Mouse (Mus musculus): ENCODE results near the gene Arl16.
A peak's percentile ranks its signal among the peaks of the same experiment; 100 is the strongest.

Gene Arl16

GRCm38 (mm10) chr11:120507611-120508289, 40.3 kb upstream of the Arl16 start:
- Histone ChIP-seq H3K9me3 (ENCODE audit: low read length) (no peaks in the 10 kb centered on the region), H3K4me1 (replicated peaks; ENCODE audit: low read depth, low read length) (peaks cover 21% of the 10 kb centered on the region), H3K4me3 (replicated peaks; ENCODE audit: low read length) (no peak overlapping the region), H3K36me3 (ENCODE audit: insufficient read depth, low read length) (no peaks in the 10 kb centered on the region), H3K27me3 (ENCODE audit: insufficient read depth, low read length) (peaks cover 21% of the 10 kb centered on the region)
- TF ChIP-seq POU5F1 (IDR thresholded peaks at IDR 0.05; ENCODE audit: borderline replicate concordance, low read length): no peak
- TF ChIP-seq CTCF (conservative IDR thresholded peaks at IDR 0.05; ENCODE audit: low read length): no peak
- no peak for TF ChIP-seq NANOG (IDR thresholded peaks at IDR 0.05; ENCODE audit: borderline replicate concordance, low read length)

DNA sequence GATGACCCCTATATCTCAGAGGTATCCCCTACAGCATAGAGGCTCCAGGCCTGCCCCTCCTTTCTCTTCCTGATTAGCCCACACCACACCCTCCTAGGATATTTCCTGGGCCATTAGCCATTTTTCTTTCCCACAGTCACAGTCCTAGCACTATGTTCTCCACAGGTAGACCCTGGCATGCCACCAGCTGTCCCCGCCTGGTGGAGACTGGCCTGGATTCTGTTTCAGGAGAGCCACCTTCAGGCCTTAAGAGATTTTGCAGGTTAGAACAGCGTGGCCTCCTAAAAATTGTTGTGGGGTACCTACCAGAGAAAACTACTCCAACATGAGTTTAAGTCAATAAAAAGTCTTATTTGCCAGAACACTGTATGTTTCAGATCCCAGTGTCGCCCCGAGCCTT, 39.5 kb upstream of the Arl16 start:
- TF ChIP-seq POU5F1 (IDR thresholded peaks at IDR 0.05; ENCODE audit: borderline replicate concordance, low read length) (no peak), NANOG (IDR thresholded peaks at IDR 0.05; ENCODE audit: borderline replicate concordance, low read length) (no peak), CTCF (conservative IDR thresholded peaks at IDR 0.05; ENCODE audit: low read length) (peak; percentile 17; the same call in 1 of the 2 replicates)
- H3K4me1 ChIP-seq (replicated peaks; ENCODE audit: low read depth, low read length): peaks cover 20% of the 10 kb centered on the region
- no peaks in the 10 kb centered on the region for H3K9me3 ChIP-seq (ENCODE audit: low read length)
- H3K36me3 ChIP-seq (ENCODE audit: insufficient read depth, low read length): no peaks in the 10 kb centered on the region
- H3K27me3 ChIP-seq (ENCODE audit: insufficient read depth, low read length): peaks cover 20% of the 10 kb centered on the region
- no peak overlapping the region for H3K4me3 ChIP-seq (replicated peaks; ENCODE audit: low read length)

- H3K27me3 ChIP-seq (ENCODE audit: insufficient read depth, low read length): peaks cover 15% of the 10 kb centered on the region
Observed at GRCm38 (mm10) chr11:120505661-120506060, 38.3 kb upstream of the Arl16 start.

GRCm38 (mm10) chr11:120501701-120502100, 34.3 kb upstream of the Arl16 start:
- Histone ChIP-seq H3K4me3 (replicated peaks; ENCODE audit: low read length) (no peak overlapping the region), H3K4me1 (replicated peaks; ENCODE audit: low read depth, low read length) (peaks cover 24% of the 10 kb centered on the region), H3K36me3 (ENCODE audit: insufficient read depth, low read length) (peaks cover 30% of the 10 kb centered on the region), H3K9me3 (ENCODE audit: low read length) (no peaks in the 10 kb centered on the region), H3K27me3 (ENCODE audit: insufficient read depth, low read length) (no peaks in the 10 kb centered on the region)
- TF ChIP-seq POU5F1 (IDR thresholded peaks at IDR 0.05; ENCODE audit: borderline replicate concordance, low read length): no peak
- TF ChIP-seq NANOG (IDR thresholded peaks at IDR 0.05; ENCODE audit: borderline replicate concordance, low read length): no peak
- TF ChIP-seq CTCF (conservative IDR thresholded peaks at IDR 0.05; ENCODE audit: low read length): no peak

More at GRCm38 (mm10) chr11:120505661-120506060, 38.3 kb upstream of the Arl16 start:
- Histone ChIP-seq H3K4me1 (replicated peaks; ENCODE audit: low read depth, low read length) (peaks cover 15% of the 10 kb centered on the region), H3K36me3 (ENCODE audit: insufficient read depth, low read length) (no peaks in the 10 kb centered on the region), H3K9me3 (ENCODE audit: low read length) (no peaks in the 10 kb centered on the region), H3K4me3 (replicated peaks; ENCODE audit: low read length) (no peak overlapping the region)
- TF ChIP-seq POU5F1 (IDR thresholded peaks at IDR 0.05; ENCODE audit: borderline replicate concordance, low read length) (no peak), NANOG (IDR thresholded peaks at IDR 0.05; ENCODE audit: borderline replicate concordance, low read length) (no peak), CTCF (conservative IDR thresholded peaks at IDR 0.05; ENCODE audit: low read length) (no peak)

DNA sequence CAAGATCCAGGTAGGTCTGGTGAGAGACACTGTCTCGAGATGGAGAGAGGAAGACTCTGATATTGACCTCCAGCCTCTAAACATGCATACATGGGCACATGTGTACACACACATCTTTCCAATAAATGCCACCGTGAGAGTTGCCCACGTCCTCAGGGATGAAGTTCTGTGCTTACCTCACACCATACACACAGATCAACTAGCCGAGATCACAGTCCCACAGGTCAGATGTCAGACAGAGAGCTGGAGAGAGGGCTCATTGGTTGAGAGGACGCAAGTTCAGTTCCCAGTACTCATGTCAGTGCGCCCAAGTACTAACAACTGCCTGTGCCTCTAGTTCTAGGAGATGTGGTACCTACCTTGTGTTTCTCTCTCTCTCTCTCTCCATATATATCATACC, 33.6 kb upstream of the Arl16 start:
- TF ChIP-seq CTCF (conservative IDR thresholded peaks at IDR 0.05; ENCODE audit: low read length) (no peak), POU5F1 (IDR thresholded peaks at IDR 0.05; ENCODE audit: borderline replicate concordance, low read length) (no peak), NANOG (IDR thresholded peaks at IDR 0.05; ENCODE audit: borderline replicate concordance, low read length) (no peak)
- peaks cover 37% of the 10 kb centered on the region for H3K36me3 ChIP-seq (ENCODE audit: insufficient read depth, low read length)
- H3K4me3 ChIP-seq (replicated peaks; ENCODE audit: low read length): no peak overlapping the region
- peaks cover 26% of the 10 kb centered on the region for H3K4me1 ChIP-seq (replicated peaks; ENCODE audit: low read depth, low read length)
- H3K9me3 ChIP-seq (ENCODE audit: low read length): no peaks in the 10 kb centered on the region
- no peaks in the 10 kb centered on the region for H3K27me3 ChIP-seq (ENCODE audit: insufficient read depth, low read length)

- Histone ChIP-seq H3K36me3 (ENCODE audit: insufficient read depth, low read length) (peaks cover 44% of the 10 kb centered on the region), H3K4me1 (replicated peaks; ENCODE audit: low read depth, low read length) (peaks cover 26% of the 10 kb centered on the region), H3K27me3 (ENCODE audit: insufficient read depth, low read length) (no peaks in the 10 kb centered on the region), H3K4me3 (replicated peaks; ENCODE audit: low read length) (no peak overlapping the region), H3K9me3 (ENCODE audit: low read length) (no peaks in the 10 kb centered on the region)
- no peak for TF ChIP-seq CTCF (conservative IDR thresholded peaks at IDR 0.05; ENCODE audit: low read length)
- no peak for TF ChIP-seq POU5F1 (IDR thresholded peaks at IDR 0.05; ENCODE audit: borderline replicate concordance, low read length)
- no peak for TF ChIP-seq NANOG (IDR thresholded peaks at IDR 0.05; ENCODE audit: borderline replicate concordance, low read length)
Observed at GRCm38 (mm10) chr11:120500357-120500756, 33.0 kb upstream of the Arl16 start.

DNA sequence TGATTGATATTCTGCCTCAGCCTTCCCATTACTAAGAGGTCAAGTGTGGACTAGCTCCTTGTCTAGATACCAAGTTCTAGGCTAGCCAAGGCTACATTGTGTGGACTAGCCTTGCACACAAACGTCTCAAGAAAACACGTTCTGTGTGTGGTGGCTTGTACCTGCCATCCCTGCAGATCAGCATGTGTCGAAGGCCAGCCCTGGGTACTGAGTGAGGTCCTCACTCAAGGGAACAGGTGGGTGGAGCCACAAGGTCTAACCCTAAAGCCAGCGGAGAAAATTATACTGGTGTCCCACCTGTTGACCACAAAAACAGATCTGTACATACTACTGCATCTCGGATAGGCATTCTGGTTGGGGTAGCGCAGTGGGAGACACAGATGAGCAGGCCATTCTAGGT, 32.5 kb upstream of the Arl16 start:
- H3K27me3 ChIP-seq (ENCODE audit: insufficient read depth, low read length): no peaks in the 10 kb centered on the region
- peaks cover 26% of the 10 kb centered on the region for H3K4me1 ChIP-seq (replicated peaks; ENCODE audit: low read depth, low read length)
- peaks cover 48% of the 10 kb centered on the region for H3K36me3 ChIP-seq (ENCODE audit: insufficient read depth, low read length)
- no peak overlapping the region for H3K4me3 ChIP-seq (replicated peaks; ENCODE audit: low read length)
- no peaks in the 10 kb centered on the region for H3K9me3 ChIP-seq (ENCODE audit: low read length)
- no peak for TF ChIP-seq CTCF (conservative IDR thresholded peaks at IDR 0.05; ENCODE audit: low read length)
- TF ChIP-seq POU5F1 (IDR thresholded peaks at IDR 0.05; ENCODE audit: borderline replicate concordance, low read length): no peak
- TF ChIP-seq NANOG (IDR thresholded peaks at IDR 0.05; ENCODE audit: borderline replicate concordance, low read length): no peak

GRCm38 (mm10) chr11:120498891-120499290, 31.5 kb upstream of the Arl16 start:
- Histone ChIP-seq H3K27me3 (ENCODE audit: insufficient read depth, low read length) (no peaks in the 10 kb centered on the region), H3K9me3 (ENCODE audit: low read length) (no peaks in the 10 kb centered on the region), H3K36me3 (ENCODE audit: insufficient read depth, low read length) (peaks cover 58% of the 10 kb centered on the region), H3K4me1 (replicated peaks; ENCODE audit: low read depth, low read length) (peaks cover 26% of the 10 kb centered on the region), H3K4me3 (replicated peaks; ENCODE audit: low read length) (no peak overlapping the region)
- TF ChIP-seq CTCF (conservative IDR thresholded peaks at IDR 0.05; ENCODE audit: low read length): no peak
- no peak for TF ChIP-seq NANOG (IDR thresholded peaks at IDR 0.05; ENCODE audit: borderline replicate concordance, low read length)
- no peak for TF ChIP-seq POU5F1 (IDR thresholded peaks at IDR 0.05; ENCODE audit: borderline replicate concordance, low read length)

- no peaks in the 10 kb centered on the region for H3K27me3 ChIP-seq (ENCODE audit: insufficient read depth, low read length)
- TF ChIP-seq NANOG (IDR thresholded peaks at IDR 0.05; ENCODE audit: borderline replicate concordance, low read length) (no peak), CTCF (conservative IDR thresholded peaks at IDR 0.05; ENCODE audit: low read length) (no peak), POU5F1 (IDR thresholded peaks at IDR 0.05; ENCODE audit: borderline replicate concordance, low read length) (no peak)
- no peaks in the 10 kb centered on the region for H3K9me3 ChIP-seq (ENCODE audit: low read length)
- peaks cover 32% of the 10 kb centered on the region for H3K4me1 ChIP-seq (replicated peaks; ENCODE audit: low read depth, low read length)
- peak overlapping the region; percentile 17; the same call in 1 of the 2 replicates for H3K4me3 ChIP-seq (replicated peaks; ENCODE audit: low read length)
- H3K36me3 ChIP-seq (ENCODE audit: insufficient read depth, low read length): peaks cover 61% of the 10 kb centered on the region
Observed at GRCm38 (mm10) chr11:120498226-120498625, 30.8 kb upstream of the Arl16 start.
